Mouse (Mus musculus) G1E (cell line): Measurements from ENCODE around the gene Rnf130.

Source experiments
- CTCF ChIP-seq: IDR thresholded peaks from 2 replicates; pipeline ENCODE4 v1.5.1; 2012; ENCODE audit warnings: low read depth, low read length, inconsistent platforms, mixed read lengths
- GATA1 ChIP-seq: IDR thresholded peaks from 2 replicates; pipeline ENCODE4 v1.6.1; 2012; ENCODE audit warnings: borderline replicate concordance, low read length, inconsistent platforms, mixed read lengths
- POLR2AphosphoS5 ChIP-seq: IDR thresholded peaks from 2 replicates; pipeline ENCODE4 v1.6.1; 2012; ENCODE audit warnings: low read depth, low read length, inconsistent platforms; ENCODE audit not compliant: insufficient replicate concordance
- TAL1 ChIP-seq: conservative IDR thresholded peaks from 2 replicates; pipeline ENCODE4 v1.6.1; 2012; ENCODE audit warnings: low read depth, low read length, inconsistent platforms, mixed read lengths

DNA sequence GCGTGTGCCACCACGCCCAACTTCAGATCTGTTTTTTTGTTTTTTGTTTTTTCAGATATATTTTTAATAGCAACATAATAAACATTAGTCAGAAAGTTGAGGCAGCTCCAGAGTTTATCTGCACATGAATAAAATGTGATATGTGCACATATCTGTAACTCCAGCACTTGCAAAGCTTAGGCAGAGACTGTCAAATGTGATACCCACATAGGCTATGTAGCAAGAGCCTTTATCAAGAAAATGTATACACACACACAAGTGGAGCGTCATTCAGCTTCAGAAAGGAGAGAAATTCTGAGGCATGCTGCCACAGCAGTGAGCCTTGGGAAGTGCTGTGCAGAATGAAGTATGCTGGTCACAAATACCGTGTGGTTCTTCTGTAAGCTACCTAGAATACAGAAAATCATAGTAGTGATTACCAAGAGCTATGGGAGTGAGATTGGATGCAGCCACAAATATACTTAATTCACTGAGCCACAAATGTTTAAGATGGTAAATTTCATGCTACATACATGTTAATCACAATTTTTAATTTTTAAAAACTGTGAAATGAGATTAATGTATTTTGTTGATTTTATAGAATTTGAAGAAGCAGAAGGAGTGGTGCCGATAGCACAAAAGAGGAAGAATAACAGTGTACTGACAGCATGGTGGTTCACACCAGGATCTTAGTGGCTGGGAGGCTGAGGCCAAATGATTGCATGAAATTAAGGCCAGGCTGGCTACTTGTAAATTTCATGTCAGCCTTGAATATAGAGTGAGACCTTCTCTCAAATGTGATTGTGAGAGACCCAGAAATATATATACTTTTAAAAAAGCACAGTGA is 56.4 kb downstream of the Rnf130 start:
- TF ChIP-seq CTCF (no peak), TAL1 (no peak), GATA1 (no peak), POLR2AphosphoS5 (no peak)
